In the genomic region with DNA sequence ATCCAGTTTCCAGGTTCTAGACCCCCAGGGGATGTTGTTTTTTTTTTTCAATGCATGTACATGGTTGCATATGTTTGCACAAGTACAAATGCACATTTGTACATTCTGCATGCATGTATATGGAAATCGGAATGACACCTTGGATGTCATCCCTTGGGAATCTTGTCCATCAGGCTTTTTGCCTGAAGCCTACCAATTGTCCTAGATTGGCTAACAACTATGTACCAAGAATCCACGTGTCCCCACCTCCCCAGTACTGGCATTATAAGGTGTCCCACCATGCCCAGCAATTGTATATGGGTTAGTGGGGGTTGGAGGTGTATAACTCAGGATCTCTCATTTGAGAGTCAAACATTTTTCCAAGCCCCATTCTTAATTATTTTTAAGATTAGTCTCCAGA, we compare ENCODE assay signal across 35 mouse cellular contexts.
"Had no signal": no experiment of that assay in that cellular context is flagged by ENCODE, and none has a peak within 500 bp of the region (broad histone marks: within the 10 kb centered on the region; RNA-seq: fewer than 3 reads in every experiment).

No protein-coding gene starts in this region.

- DNase-seq: heart, postnatal 10 days; heart, postnatal 14 days; heart, postnatal 36 days; heart, postnatal 4 days; kidney, adult 11 months; kidney, adult 18-20 months; kidney, adult 2 months; kidney, adult 8-10 months; kidney, adult 9 months; kidney, postnatal 10 days; kidney, postnatal 14 days; kidney, postnatal 25 days; kidney, postnatal 36 days; kidney, postnatal 4 days; layer of hippocampus, adult 9-11 months; layer of hippocampus, postnatal 36 days had no signal

- H3K4me2 ChIP-seq: heart, embryonic 11.5 days; heart, embryonic 12.5 days; heart, embryonic 13.5 days; heart, embryonic 15.5 days; hindbrain, embryonic 12.5 days; hindbrain, embryonic 13.5 days; hindbrain, embryonic 14.5 days; hindbrain, embryonic 15.5 days; intestine, embryonic 15.5 days; kidney, embryonic 15.5 days had no signal

- H3K4me3 ChIP-seq: heart, embryonic 10.5 days; heart, embryonic 12.5 days; heart, embryonic 13.5 days; heart, embryonic 15.5 days; hindbrain, embryonic 10.5 days; hindbrain, embryonic 12.5 days; hindbrain, embryonic 13.5 days; hindbrain, embryonic 15.5 days; intestine, embryonic 15.5 days; kidney, embryonic 15.5 days; layer of hippocampus, adult 2 months had no signal

- H3K9me3 ChIP-seq: heart, embryonic 10.5 days; heart, embryonic 12.5 days; heart, embryonic 15.5 days; hindbrain, embryonic 13.5 days; hindbrain, embryonic 15.5 days; intestine, embryonic 15.5 days; kidney, embryonic 15.5 days had no signal

- H3K27ac ChIP-seq: heart, embryonic 10.5 days; heart, embryonic 13.5 days; heart, embryonic 15.5 days; hindbrain, embryonic 10.5 days; hindbrain, embryonic 12.5 days; hindbrain, embryonic 13.5 days; hindbrain, embryonic 14.5 days; hindbrain, embryonic 15.5 days; hindbrain, postnatal 0 days; intestine, embryonic 15.5 days; kidney, embryonic 15.5 days; kidney, postnatal 0 days; layer of hippocampus, adult 2 months had no signal

- H3K4me1 ChIP-seq: heart, embryonic 10.5 days; heart, embryonic 12.5 days; hindbrain, embryonic 10.5 days; hindbrain, embryonic 12.5 days; intestine, embryonic 15.5 days; kidney, embryonic 15.5 days had no signal

- H3K27me3 ChIP-seq: heart, embryonic 12.5 days; heart, embryonic 13.5 days; heart, embryonic 15.5 days; hindbrain, embryonic 12.5 days; hindbrain, embryonic 13.5 days; hindbrain, embryonic 15.5 days; intestine, embryonic 15.5 days; kidney, embryonic 15.5 days had no signal

- H3K9ac ChIP-seq: heart, embryonic 12.5 days; heart, embryonic 13.5 days; heart, embryonic 15.5 days; hindbrain, embryonic 12.5 days; hindbrain, embryonic 13.5 days; hindbrain, embryonic 14.5 days; hindbrain, embryonic 15.5 days; intestine, embryonic 15.5 days; kidney, embryonic 15.5 days had no signal

- ATAC-seq: hindbrain, embryonic 16.5 days; hindbrain, postnatal 0 days; inflammation-experienced regulatory T-cells, adult 6 months; intestine, embryonic 15.5 days; intestine, embryonic 16.5 days; intestine, postnatal 0 days had no signal
